9 mouse cellular contexts compared by ENCODE assay signal in the genomic region with DNA sequence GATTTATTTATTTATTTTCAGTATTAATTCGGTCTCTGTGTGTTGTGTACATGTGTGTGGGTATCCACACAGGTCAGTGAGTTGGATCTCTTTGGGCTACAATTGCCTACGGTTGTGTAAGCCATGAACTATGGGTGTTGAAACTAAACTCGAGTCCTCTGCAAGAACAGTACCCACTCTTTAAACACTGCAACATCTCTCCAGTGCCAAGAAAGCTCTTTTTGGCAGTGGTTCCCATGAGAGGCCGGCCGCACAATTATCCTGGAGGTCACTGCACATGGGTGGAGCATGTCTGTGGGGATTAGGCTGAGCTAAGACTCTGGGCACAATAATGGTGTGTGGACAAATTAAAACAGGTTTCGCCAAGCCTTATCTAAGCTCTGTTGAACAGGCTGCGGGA. TPM values are rescaled to one million over a fixed set of nuclear protein-coding genes. Genes with fewer than 3 reads are reported as not detected.
A peak's percentile ranks its signal among the peaks of the same experiment; 100 is the strongest.
DNase-seq lines count a peak whose midpoint lies in the region; ATAC-seq and TF ChIP-seq lines count a peak whose summit lies in the region.
"Had no signal": no experiment of that assay in that cellular context is flagged by ENCODE, and none has a peak within 500 bp of the region (broad histone marks: within the 10 kb centered on the region; RNA-seq: fewer than 3 reads in every experiment).

No protein-coding gene starts in this region.

- no peaks in the 10 kb centered on the region for H3K27me3 ChIP-seq in midbrain, postnatal 0 days (ENCODE audit: insufficient read depth, low read length)
- H3K27me3 ChIP-seq in midbrain, embryonic 11.5 days (ENCODE audit: control insufficient read depth, insufficient read depth, low read length) = no peaks in the 10 kb centered on the region
- no peaks in the 10 kb centered on the region for H3K27me3 ChIP-seq in hindbrain, embryonic 12.5 days

- no peak for TF ChIP-seq CTCF in midbrain, postnatal 0 days (IDR thresholded peaks at IDR 0.05)

- 0 out of 2 replicates have a peak, but pooled peaks have one; percentile 4 for ATAC-seq in midbrain, postnatal 0 days (ENCODE audit: low FRiP score)
- no peak for ATAC-seq in midbrain, embryonic 11.5 days (ENCODE audit: low FRiP score)
- ATAC-seq in hindbrain, embryonic 12.5 days (ENCODE audit: low FRiP score) = no peak

- no peaks in the 10 kb centered on the region for H3K9me3 ChIP-seq in midbrain, postnatal 0 days (ENCODE audit: low read length)
- H3K9me3 ChIP-seq in midbrain, embryonic 11.5 days (ENCODE audit: control insufficient read depth, low read length) = no peaks in the 10 kb centered on the region
- no peaks in the 10 kb centered on the region for H3K9me3 ChIP-seq in hindbrain, embryonic 12.5 days (replicated peaks)

- no peak overlapping the region for H3K9ac ChIP-seq in midbrain, postnatal 0 days (replicated peaks; ENCODE audit: low read length, poor library complexity, severe bottlenecking)
- H3K9ac ChIP-seq in midbrain, embryonic 11.5 days (ENCODE audit: low read length) = no peak overlapping the region
- no peak overlapping the region for H3K9ac ChIP-seq in hindbrain, embryonic 12.5 days

- DNase-seq in midbrain, postnatal 0 days (ENCODE audit: low spot score) = peak; percentile 62
- no peak for DNase-seq in midbrain, embryonic 11.5 days (ENCODE audit: low spot score, missing footprints)
- peak; percentile 81 for DNase-seq in fibroblast of lung, adult 2 months (ENCODE audit: low read depth)
- DNase-seq in kidney, postnatal 10 days = peak; percentile 53
- DNase-seq in skeletal muscle tissue, adult 2 months (ENCODE audit: low read depth, low spot score) = peak; percentile 82
- no peak for DNase-seq in thymus, postnatal 0 days (ENCODE audit: low spot score)
- DNase-seq in left cerebral cortex, postnatal 25 days (ENCODE audit: low spot score in 2 of 2) = no peak

- H3K4me1 ChIP-seq in midbrain, postnatal 0 days (ENCODE audit: insufficient read depth, low read length) = peaks cover 7% of the 10 kb centered on the region; the same call in 1 of the 2 replicates
- H3K4me1 ChIP-seq in midbrain, embryonic 11.5 days (ENCODE audit: control insufficient read depth, insufficient read depth, low read length) = peaks cover 14% of the 10 kb centered on the region
- peaks cover 15% of the 10 kb centered on the region; the same call in 1 of the 2 replicates for H3K4me1 ChIP-seq in hindbrain, embryonic 12.5 days

- WGBS in midbrain, postnatal 0 days = 55% methylated on average over 7 of the region's 7 CpGs
- WGBS in midbrain, embryonic 11.5 days = 63% methylated on average over 7 of the region's 7 CpGs
- 82% methylated on average over 7 of the region's 7 CpGs for WGBS in hindbrain, embryonic 12.5 days

- H3K36me3 ChIP-seq in midbrain, postnatal 0 days (ENCODE audit: insufficient read depth, low read length) = no peaks in the 10 kb centered on the region
- no peaks in the 10 kb centered on the region for H3K36me3 ChIP-seq in midbrain, embryonic 11.5 days (ENCODE audit: control insufficient read depth, insufficient read depth, low read length)
- no peaks in the 10 kb centered on the region for H3K36me3 ChIP-seq in hindbrain, embryonic 12.5 days

- H3K27ac ChIP-seq in midbrain, postnatal 0 days (ENCODE audit: low read depth, low read length) = no peak overlapping the region
- no peak overlapping the region for H3K27ac ChIP-seq in midbrain, embryonic 11.5 days (ENCODE audit: low read depth, low read length)
- no peak overlapping the region for H3K27ac ChIP-seq in hindbrain, embryonic 12.5 days
- H3K27ac ChIP-seq: macrophage had no signal

- intact Hi-C loops in left cerebral cortex, postnatal 25 days (cut with DNase I) = no loop called here

- no peak overlapping the region for H3K4me3 ChIP-seq in midbrain, postnatal 0 days (ENCODE audit: low read depth, low read length)
- no peak overlapping the region for H3K4me3 ChIP-seq in midbrain, embryonic 11.5 days (ENCODE audit: low read depth, low read length)
- H3K4me3 ChIP-seq in hindbrain, embryonic 12.5 days = no peak overlapping the region

- H3K4me2 ChIP-seq in midbrain, postnatal 0 days (ENCODE audit: low read depth, low read length, poor library complexity, severe bottlenecking) = no peak overlapping the region
- no peak overlapping the region for H3K4me2 ChIP-seq in midbrain, embryonic 11.5 days
- no peak overlapping the region for H3K4me2 ChIP-seq in hindbrain, embryonic 12.5 days (replicated peaks)

RNA-seq across cellular contexts. Expression of gene Tgoln1, which starts 36.6 kb away (rescaled TPM):
- total RNA-seq in midbrain, postnatal 0 days (2014; rRNA removed) = 34.2 and 36.2 TPM in 2 replicates
- polyA plus RNA-seq in midbrain, postnatal 0 days (2015; fragmentation: Nextera tagmentation; extraction: Ambion mirVana) = 37.7 and 39.2 TPM in 2 replicates
- 48.7 and 48.9 TPM in 2 replicates for polyA plus RNA-seq in midbrain, embryonic 11.5 days (2014; fragmentation: Nextera tagmentation; extraction: Ambion mirVana)
- 38.8 and 39.2 TPM in 2 replicates for polyA plus RNA-seq in hindbrain, embryonic 12.5 days (2016; fragmentation: Nextera tagmentation; extraction: Ambion mirVana)
- polyA plus RNA-seq in thymus, postnatal 0 days (2015; fragmentation: Nextera tagmentation; extraction: Ambion mirVana) = 43.9 and 44.1 TPM in 2 replicates
- total RNA-seq in left cerebral cortex, postnatal 25 days (2021) = 10 to 100 TPM; 87.7 to 91.5 TPM

RNA-seq across cellular contexts. Expression of gene Retsat, which starts 55.1 kb away (rescaled TPM):
- total RNA-seq in midbrain, postnatal 0 days (2014; rRNA removed) = 4.4 and 4.5 TPM in 2 replicates
- polyA plus RNA-seq in midbrain, postnatal 0 days (2015; fragmentation: Nextera tagmentation; extraction: Ambion mirVana) = 6.8 and 7.5 TPM in 2 replicates
- polyA plus RNA-seq in midbrain, embryonic 11.5 days (2014; fragmentation: Nextera tagmentation; extraction: Ambion mirVana) = 5.0 and 6.8 TPM in 2 replicates
- polyA plus RNA-seq in hindbrain, embryonic 12.5 days (2016; fragmentation: Nextera tagmentation; extraction: Ambion mirVana) = 5.8 and 6.9 TPM in 2 replicates
- 8.4 and 10.5 TPM in 2 replicates for polyA plus RNA-seq in thymus, postnatal 0 days (2015; fragmentation: Nextera tagmentation; extraction: Ambion mirVana)
- 10 to 100 TPM; 46.2 to 60.5 TPM for total RNA-seq in left cerebral cortex, postnatal 25 days (2021)

RNA-seq across cellular contexts. Expression of gene Elmod3, which starts 55.2 kb away (rescaled TPM):
- total RNA-seq in midbrain, postnatal 0 days (2014; rRNA removed) = 12.5 and 18.3 TPM in 2 replicates
- polyA plus RNA-seq in midbrain, postnatal 0 days (2015; fragmentation: Nextera tagmentation; extraction: Ambion mirVana) = 16.0 and 17.9 TPM in 2 replicates
- polyA plus RNA-seq in midbrain, embryonic 11.5 days (2014; fragmentation: Nextera tagmentation; extraction: Ambion mirVana) = 15.4 and 17.4 TPM in 2 replicates
- 17.6 and 18.1 TPM in 2 replicates for polyA plus RNA-seq in hindbrain, embryonic 12.5 days (2016; fragmentation: Nextera tagmentation; extraction: Ambion mirVana)
- 11.8 and 13.9 TPM in 2 replicates for polyA plus RNA-seq in thymus, postnatal 0 days (2015; fragmentation: Nextera tagmentation; extraction: Ambion mirVana)
- total RNA-seq in left cerebral cortex, postnatal 25 days (2021) = 10 to 100 TPM; 18.0 to 18.3 TPM

Comparison
In these comparisons a context has a peak if more than half of its experiments do, and no peak if none do; other contexts are left out.
1. DNase-seq: peak in midbrain, postnatal 0 days (single experiment), fibroblast of lung, adult 2 months (single experiment), kidney, postnatal 10 days (single experiment) and skeletal muscle tissue, adult 2 months (single experiment); none in midbrain, embryonic 11.5 days (single experiment), thymus, postnatal 0 days (single experiment) and left cerebral cortex, postnatal 25 days (0 of 2).